ENCODE assay signal across 14 mouse cellular contexts in the genomic region with DNA sequence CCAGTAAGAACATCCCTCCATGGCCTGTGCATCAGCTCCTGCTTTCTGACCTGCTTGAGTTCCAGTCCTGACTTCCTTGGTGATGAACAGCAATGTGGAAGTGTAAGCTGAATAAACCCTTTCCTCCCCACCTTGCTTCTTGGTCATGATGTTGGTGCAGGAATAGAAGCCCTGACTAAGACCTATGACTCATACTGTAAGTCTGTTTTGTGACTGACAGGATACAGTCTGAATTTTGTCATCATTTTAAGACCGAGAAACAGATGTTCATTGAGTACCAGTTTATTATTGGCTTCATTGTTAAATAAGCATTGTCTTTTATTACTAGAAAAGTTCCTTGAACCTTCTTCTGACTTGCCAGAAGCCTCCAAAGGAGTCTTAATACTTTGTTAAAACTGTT. TPM values are rescaled to one million over a fixed set of nuclear protein-coding genes. Genes with fewer than 3 reads are reported as not detected.
"Had no signal": no experiment of that assay in that cellular context is flagged by ENCODE, and none has a peak within 500 bp of the region (broad histone marks: within the 10 kb centered on the region; RNA-seq: fewer than 3 reads in every experiment).

No protein-coding gene starts in this region.

RNA-seq across cellular contexts. Expression of gene Rpl36-ps4, which starts 58.9 kb away (rescaled TPM):
- total RNA-seq: neutrophil, adult 5-6 weeks had no signal
- polyA plus RNA-seq: neural tube, embryonic 13.5 days; neural tube, embryonic 14.5 days; neural tube, embryonic 15.5 days; small intestine, adult 2 months; spleen, adult 2 months; stomach, embryonic 14.5 days; stomach, embryonic 15.5 days; stomach, embryonic 16.5 days; stomach, postnatal 0 days; testis, adult 2 months; thymus, adult 2 months; thymus, postnatal 0 days; urinary bladder, adult 2 months had no signal
